Mouse (Mus musculus): ENCODE data around the gene Yap1.

DNA sequence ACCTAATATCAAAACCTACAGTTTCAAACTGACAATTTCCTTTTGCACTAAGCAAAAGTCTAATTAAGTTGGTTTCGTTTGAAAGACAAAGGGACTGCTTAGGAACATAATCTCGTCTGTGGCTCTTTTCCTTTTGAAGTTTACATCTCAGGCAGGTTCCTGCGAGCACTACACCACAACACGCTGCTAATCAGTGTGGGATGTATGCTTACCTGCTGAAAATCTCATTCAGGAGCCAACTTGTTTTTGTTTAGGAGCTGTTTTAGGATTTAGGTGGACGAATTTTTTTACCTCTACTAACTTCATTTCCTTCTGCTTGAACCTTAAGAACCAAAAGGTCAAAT is 38.6 kb upstream of the Yap1 start:
- TF ChIP-seq CTCF (IDR thresholded peaks at IDR 0.05; ENCODE audit: control insufficient read depth, insufficient read depth, low read length) (no peak), POLR2A (IDR thresholded peaks at IDR 0.05; ENCODE audit: borderline replicate concordance, control insufficient read depth, low read depth, low read length) (no peak)
